Mouse (Mus musculus) forebrain, embryonic 10.5 days (tissue): ENCODE data around the gene Ubr2. TPM values are rescaled to one million over a fixed set of nuclear protein-coding genes. Genes with fewer than 3 reads are reported as not detected.

Experiments
- DNase-seq: peaks from one replicate; pipeline ENCODE4 v3.0.0-alpha.2; 2017; ENCODE audit warnings: low spot score; ENCODE audit errors: extremely low spot score
- H3K27ac ChIP-seq: fragments of 300-500 bp; sonication (generic); 2 replicates; pipeline ENCODE4 v1.5.1; 2016; ENCODE audit warnings: mild to moderate bottlenecking
- H3K27me3 ChIP-seq: fragments of 300-500 bp; sonication (generic); 2 replicates; pipeline ENCODE4 v1.6.1; 2016; ENCODE audit warnings: mild to moderate bottlenecking; ENCODE audit not compliant: poor library complexity, severe bottlenecking
- H3K36me3 ChIP-seq: fragments of 300-500 bp; sonication (generic); replicated peaks from 2 replicates; pipeline ENCODE4 v1.6.1; 2016; ENCODE audit warnings: mild to moderate bottlenecking, moderate library complexity
- H3K4me1 ChIP-seq: fragments of 300-500 bp; sonication (generic); 2 replicates; pipeline ENCODE4 v1.6.1; 2016
- H3K4me3 ChIP-seq: fragments of 300-500 bp; sonication (generic); 2 replicates; pipeline ENCODE4 v1.5.1; 2016; ENCODE audit warnings: mild to moderate bottlenecking, moderate library complexity
- H3K9me3 ChIP-seq: fragments of 300-500 bp; sonication (generic); 2 replicates; pipeline ENCODE4 v1.6.1; 2016; ENCODE audit warnings: mild to moderate bottlenecking, moderate library complexity
- WGBS: fragments of 180-500 bp; shearing (Covaris S2); methylation state at CpG from one replicate; pipeline ENCODE4 v1.1.7; 2016; 5-methylcytosine and 5-hydroxymethylcytosine counted together
- polyA plus RNA-seq: library from polyadenylated mRNA; unstranded; fragments of >200 nt; fragmentation: Nextera tagmentation; extraction: Ambion mirVana; gene quantifications from 2 replicates; pipeline ENCODE4 v1.2.1, GENCODE M21; 2016

Gene Ubr2
- polyA plus RNA-seq, 1 experiment from 2014 or later: 13.3 TPM

- Histone ChIP-seq H3K27ac (no peak overlapping the region), H3K9me3 (no peaks in the 10 kb centered on the region), H3K4me1 (no peaks in the 10 kb centered on the region), H3K36me3 (peaks cover 100% of the 10 kb centered on the region), H3K27me3 (no peaks in the 10 kb centered on the region), H3K4me3 (no peak overlapping the region)
- DNase-seq: no peak
- WGBS: 97% methylated on average over 9 of the region's 9 CpGs
Observed at GRCm38 (mm10) chr17:46942421-46942820, 67.9 kb downstream of the Ubr2 start.

- H3K4me3 ChIP-seq: no peak overlapping the region
- H3K27me3 ChIP-seq: no peaks in the 10 kb centered on the region
- H3K27ac ChIP-seq: no peak overlapping the region
- H3K36me3 ChIP-seq: peaks cover 100% of the 10 kb centered on the region
- H3K9me3 ChIP-seq: no peaks in the 10 kb centered on the region
- no peak for DNase-seq
- H3K4me1 ChIP-seq: no peaks in the 10 kb centered on the region
- 93% methylated on average over 8 of the region's 8 CpGs for WGBS
Observed at GRCm38 (mm10) chr17:46940461-46940860, 69.9 kb downstream of the Ubr2 start.

- no peaks in the 10 kb centered on the region for H3K27me3 ChIP-seq
- H3K9me3 ChIP-seq: no peaks in the 10 kb centered on the region
- 83% methylated on average over 19 of the region's 19 CpGs for WGBS
- peak; percentile 51 for DNase-seq
- H3K4me1 ChIP-seq: peaks cover 8% of the 10 kb centered on the region
- no peak overlapping the region for H3K27ac ChIP-seq
- no peak overlapping the region for H3K4me3 ChIP-seq
- peaks cover 100% of the 10 kb centered on the region for H3K36me3 ChIP-seq
Observed at GRCm38 (mm10) chr17:46933557-46934348, 76.6 kb downstream of the Ubr2 start.

- no peak overlapping the region for H3K27ac ChIP-seq
- DNase-seq: no peak
- peaks cover 100% of the 10 kb centered on the region for H3K36me3 ChIP-seq
- WGBS: 97% methylated on average over 5 of the region's 5 CpGs
- no peaks in the 10 kb centered on the region for H3K9me3 ChIP-seq
- H3K4me3 ChIP-seq: no peak overlapping the region
- peaks cover 8% of the 10 kb centered on the region for H3K4me1 ChIP-seq
- no peaks in the 10 kb centered on the region for H3K27me3 ChIP-seq
Observed at GRCm38 (mm10) chr17:46932961-46933360, 77.4 kb downstream of the Ubr2 start.

- DNase-seq: no peak
- H3K4me1 ChIP-seq: peaks cover 8% of the 10 kb centered on the region
- H3K4me3 ChIP-seq: no peak overlapping the region
- peaks cover 73% of the 10 kb centered on the region for H3K36me3 ChIP-seq
- H3K9me3 ChIP-seq: no peaks in the 10 kb centered on the region
- no peaks in the 10 kb centered on the region for H3K27me3 ChIP-seq
- no peak overlapping the region for H3K27ac ChIP-seq
- WGBS: 94% methylated on average over 7 of the region's 7 CpGs
Observed at GRCm38 (mm10) chr17:46929897-46930296, 80.5 kb downstream of the Ubr2 start.

GRCm38 (mm10) chr17:46929277-46929676 is 81.1 kb downstream of the Ubr2 start:
- Histone ChIP-seq H3K4me3 (no peak overlapping the region), H3K9me3 (no peaks in the 10 kb centered on the region), H3K27ac (no peak overlapping the region), H3K4me1 (peaks cover 10% of the 10 kb centered on the region), H3K36me3 (peaks cover 67% of the 10 kb centered on the region), H3K27me3 (no peaks in the 10 kb centered on the region)
- 81% methylated on average over 12 of the region's 12 CpGs for WGBS
- no peak for DNase-seq

GRCm38 (mm10) chr17:46927781-46928180 is 82.6 kb downstream of the Ubr2 start:
- Histone ChIP-seq H3K4me3 (no peak overlapping the region), H3K4me1 (peaks cover 17% of the 10 kb centered on the region), H3K36me3 (peaks cover 52% of the 10 kb centered on the region), H3K27ac (no peak overlapping the region), H3K27me3 (no peaks in the 10 kb centered on the region), H3K9me3 (no peaks in the 10 kb centered on the region)
- 93% methylated on average over 5 of the region's 5 CpGs for WGBS
- no peak for DNase-seq

- Histone ChIP-seq H3K36me3 (peaks cover 44% of the 10 kb centered on the region), H3K27me3 (no peaks in the 10 kb centered on the region), H3K4me1 (peaks cover 18% of the 10 kb centered on the region), H3K4me3 (no peak overlapping the region), H3K27ac (no peak overlapping the region), H3K9me3 (no peaks in the 10 kb centered on the region)
- 79% methylated on average over 3 of the region's 3 CpGs for WGBS
- DNase-seq: no peak
Observed at GRCm38 (mm10) chr17:46926941-46927340, 83.4 kb downstream of the Ubr2 start.

- Histone ChIP-seq H3K27me3 (no peaks in the 10 kb centered on the region), H3K36me3 (peaks cover 36% of the 10 kb centered on the region), H3K9me3 (no peaks in the 10 kb centered on the region), H3K27ac (no peak overlapping the region), H3K4me3 (no peak overlapping the region), H3K4me1 (peaks cover 18% of the 10 kb centered on the region)
- WGBS: 43% methylated on average over 6 of the region's 6 CpGs
- no peak for DNase-seq
Observed at GRCm38 (mm10) chr17:46926192-46926591, 84.2 kb downstream of the Ubr2 start.

GRCm38 (mm10) chr17:46920855-46921254 is 89.5 kb downstream of the Ubr2 start:
- Histone ChIP-seq H3K27me3 (no peaks in the 10 kb centered on the region), H3K4me1 (peaks cover 17% of the 10 kb centered on the region), H3K9me3 (no peaks in the 10 kb centered on the region), H3K27ac (no peak overlapping the region), H3K36me3 (no peaks in the 10 kb centered on the region), H3K4me3 (no peak overlapping the region)
- no peak for DNase-seq
- 65% methylated on average over 6 of the region's 6 CpGs for WGBS

- no peak for DNase-seq
- H3K27ac ChIP-seq: no peak overlapping the region
- H3K36me3 ChIP-seq: no peaks in the 10 kb centered on the region
- H3K9me3 ChIP-seq: no peaks in the 10 kb centered on the region
- no peaks in the 10 kb centered on the region for H3K27me3 ChIP-seq
- 48% methylated on average over 4 of the region's 4 CpGs for WGBS
- peaks cover 22% of the 10 kb centered on the region for H3K4me1 ChIP-seq
- no peak overlapping the region for H3K4me3 ChIP-seq
Observed at GRCm38 (mm10) chr17:46918951-46919350, 91.4 kb downstream of the Ubr2 start.

- Histone ChIP-seq H3K4me1 (peaks cover 36% of the 10 kb centered on the region), H3K27me3 (no peaks in the 10 kb centered on the region), H3K9me3 (no peaks in the 10 kb centered on the region), H3K27ac (0 out of 2 replicates have a peak overlapping the region, but pooled peaks have one; percentile 13), H3K4me3 (no peak overlapping the region), H3K36me3 (no peaks in the 10 kb centered on the region)
- 66% methylated on average over 3 of the region's 3 CpGs for WGBS
- DNase-seq: no peak
Observed at GRCm38 (mm10) chr17:46915129-46915528, 95.2 kb downstream of the Ubr2 start.

- no peaks in the 10 kb centered on the region for H3K9me3 ChIP-seq
- WGBS: 49% methylated on average over 6 of the region's 6 CpGs
- no peak overlapping the region for H3K27ac ChIP-seq
- DNase-seq: no peak
- no peaks in the 10 kb centered on the region for H3K27me3 ChIP-seq
- H3K4me3 ChIP-seq: no peak overlapping the region
- peaks cover 29% of the 10 kb centered on the region for H3K4me1 ChIP-seq
- no peaks in the 10 kb centered on the region for H3K36me3 ChIP-seq
Observed at GRCm38 (mm10) chr17:46912331-46912730, 98.0 kb downstream of the Ubr2 start.
